Mouse (Mus musculus): Measurements from ENCODE around the gene Fmr1.
"Not testable (repeated sequence)": the region's sequence is repeated elsewhere in the genome, so short reads cannot be mapped to it uniquely, and the experiment has no call there.

Fmr1 gene

GRCm38 (mm10) chrX:68678333-68678740 lies at the start of gene Fmr1:
TSS of gene Fmr1 (plus strand) at chrX:68678541.
- DNase-seq: peak; percentile 96

- no peak for DNase-seq
These were observed 36.7 kb upstream of the Fmr1 start for GRCm38 (mm10) chrX:68641603-68642002.

GRCm38 (mm10) chrX:68645154-68645919 lies 33.0 kb upstream of the Fmr1 start:
- peak; percentile 0 for DNase-seq

- DNase-seq: no peak
These were observed 833 bp upstream of the Fmr1 start for GRCm38 (mm10) chrX:68677508-68677907.

- DNase-seq: no peak
These were observed 610 bp downstream of the Fmr1 start for GRCm38 (mm10) chrX:68678815-68679486.

GRCm38 (mm10) chrX:68684706-68685105 lies 6.4 kb downstream of the Fmr1 start:
- DNase-seq: no peak

DNA sequence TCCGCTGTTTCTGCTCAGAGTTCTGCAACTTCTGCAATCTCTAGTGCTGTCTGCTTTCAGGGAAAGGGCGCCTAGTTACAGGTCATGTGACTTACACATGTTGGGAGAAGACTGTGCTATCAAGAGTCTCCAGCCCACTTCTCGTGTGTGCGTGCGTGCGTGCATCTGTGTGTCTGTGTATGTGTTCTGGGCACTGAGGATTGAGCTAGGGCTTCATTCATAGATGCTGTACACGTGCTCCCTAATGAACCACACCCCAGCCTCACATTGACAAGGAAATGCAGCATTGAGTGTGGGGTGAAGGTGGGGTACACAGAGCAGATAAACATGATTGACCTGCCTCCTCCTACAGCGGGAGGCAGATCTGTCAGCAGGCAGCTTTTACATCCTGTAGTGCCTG lies 13.6 kb downstream of the Fmr1 start:
- not testable (repeated sequence) for DNase-seq

GRCm38 (mm10) chrX:68736902-68737301 lies 58.6 kb downstream of the Fmr1 start:
- DNase-seq: no peak

GRCm38 (mm10) chrX:68740088-68740487 lies 61.7 kb downstream of the Fmr1 start:
- DNase-seq: no peak

DNA sequence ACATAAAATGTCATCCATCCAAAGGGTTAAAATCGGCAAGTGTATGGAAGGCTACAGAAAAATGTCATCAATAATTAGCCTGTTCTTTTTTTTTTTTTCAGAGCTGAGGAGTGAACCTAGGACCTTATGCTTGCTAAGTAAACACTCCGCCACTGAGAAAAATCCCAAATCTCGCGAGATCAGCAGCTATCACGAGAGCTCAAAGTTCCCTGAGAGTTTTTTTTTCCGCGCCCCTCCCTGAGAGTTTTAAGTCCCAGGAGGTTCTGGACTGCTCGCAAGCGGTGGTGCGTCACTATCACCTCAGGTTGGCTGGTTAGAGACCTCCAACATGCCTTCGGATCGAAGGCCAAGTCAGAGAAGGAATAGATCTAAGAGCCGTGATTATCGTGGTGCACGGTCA lies 83.3 kb downstream of the Fmr1 start, which contains the start of gene Fmr1nb:
TSS of gene Fmr1nb (plus strand) at position 234 of the 400 bp plus-strand sequence.
- DNase-seq: no peak
